Mouse (Mus musculus) limb, embryonic 11.5 days (tissue): ENCODE data around the gene Camsap1. TPM values are rescaled to one million over a fixed set of nuclear protein-coding genes. Genes with fewer than 3 reads are reported as not detected.

Experiments
- polyA plus RNA-seq: library from polyadenylated mRNA; unstranded; fragments of >200 nt; fragmentation: Nextera tagmentation; extraction: Ambion mirVana; gene quantifications from 2 replicates; pipeline ENCODE4 v1.2.1, GENCODE M21; 2014

The Camsap1 gene
- polyA plus RNA-seq, 1 experiment from 2014 or later = 29.5 TPM

Other genes starting within 250 kb of the Camsap1 start
- gene Obp2b, start 246.3 kb downstream of the Camsap1 start, polyA plus RNA-seq = not detected in 2 replicates
- gene Lcn3, start 217.7 kb downstream of the Camsap1 start, polyA plus RNA-seq = not detected in 2 replicates
- gene Lcn11, start 206.3 kb downstream of the Camsap1 start, polyA plus RNA-seq = not detected in 2 replicates
- gene Gm13539, start 201.0 kb downstream of the Camsap1 start, polyA plus RNA-seq = 0.37 and 0.60 TPM in 2 replicates
- not detected in 2 replicates for gene Glt6d1, start 167.4 kb downstream of the Camsap1 start, polyA plus RNA-seq
- not detected in 2 replicates for gene Lcn9, start 160.1 kb downstream of the Camsap1 start, polyA plus RNA-seq
- gene Sohlh1, start 136.0 kb downstream of the Camsap1 start, polyA plus RNA-seq = not detected in 2 replicates
- gene Kcnt1, start 119.5 kb downstream of the Camsap1 start, polyA plus RNA-seq = 0.13 and 0.24 TPM in 2 replicates
- 98.7 and 110 TPM in 2 replicates for gene Ubac1, start 38.5 kb upstream of the Camsap1 start, polyA plus RNA-seq
- gene Nacc2, start 139.9 kb upstream of the Camsap1 start, polyA plus RNA-seq = 2.8 and 4.0 TPM in 2 replicates
- gene Lhx3, start 225.0 kb upstream of the Camsap1 start, polyA plus RNA-seq = 0.09 TPM in 1 of 2 replicates, not detected in the other